Mouse (Mus musculus): ENCODE measurements around the gene Gm9887. TPM values are rescaled to one million over a fixed set of nuclear protein-coding genes. Genes with fewer than 3 reads are reported as not detected.

Gene Gm9887
- total RNA-seq, 2 experiments from 2014 or later, result 0.81 TPM; not detected in 1

GRCm38 (mm10) chr12:69360997-69361899 lies 11.0 kb downstream of the Gm9887 start:
- DNase-seq (ENCODE audit: low spot score in 2 of 2), result peak; percentile 98 to 100

DNA sequence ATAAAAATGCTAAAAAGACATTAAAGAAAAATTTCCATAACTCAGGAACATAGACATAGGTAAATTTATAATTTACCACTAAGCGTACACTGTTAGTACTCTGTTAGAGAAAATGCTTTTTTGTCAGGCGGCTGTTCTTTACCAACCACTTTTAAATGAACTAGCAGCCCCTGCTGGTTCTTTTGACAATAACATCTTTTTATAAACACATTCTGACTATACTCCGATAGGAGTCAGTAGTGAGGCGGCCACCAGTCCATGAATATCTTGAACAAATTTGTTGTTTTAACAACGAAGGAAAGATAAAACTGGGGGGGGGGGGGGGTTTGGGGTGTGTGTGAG lies 11.6 kb downstream of the Gm9887 start:
- DNase-seq (ENCODE audit: low spot score in 2 of 2), result peak in 1 of 2 experiments; percentile 36

DNA sequence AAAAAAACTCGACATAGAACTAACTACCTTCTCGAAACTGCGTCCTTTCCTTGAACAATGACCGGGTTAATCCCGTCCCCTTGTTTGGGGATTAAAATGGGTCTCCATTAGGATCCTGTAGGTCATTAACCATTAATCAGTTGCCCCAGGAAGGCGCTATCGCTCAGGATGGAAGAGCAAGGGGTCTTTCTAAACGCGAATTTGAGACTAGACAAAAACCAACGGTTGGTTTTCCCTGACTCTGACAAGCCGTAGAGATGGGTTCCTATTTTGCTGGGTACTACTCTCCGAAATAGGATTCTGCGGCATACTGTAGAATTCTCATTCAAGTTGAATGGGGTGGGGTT lies 15.0 kb downstream of the Gm9887 start:
- DNase-seq (ENCODE audit: low spot score in 2 of 2), result no peak

GRCm38 (mm10) chr12:69356546-69357299 lies 15.5 kb downstream of the Gm9887 start, which contains the start of gene Nemf:
TSS of gene Nemf (minus strand) at chr12:69357165.
- DNase-seq (ENCODE audit: low spot score in 2 of 2), result peak; percentile 64 to 81

GRCm38 (mm10) chr12:69351685-69352084 lies 20.6 kb downstream of the Gm9887 start:
- DNase-seq (ENCODE audit: low spot score in 2 of 2), result no peak

GRCm38 (mm10) chr12:69349928-69350327 lies 22.3 kb downstream of the Gm9887 start:
- no peak for DNase-seq (ENCODE audit: low spot score in 2 of 2)

DNA sequence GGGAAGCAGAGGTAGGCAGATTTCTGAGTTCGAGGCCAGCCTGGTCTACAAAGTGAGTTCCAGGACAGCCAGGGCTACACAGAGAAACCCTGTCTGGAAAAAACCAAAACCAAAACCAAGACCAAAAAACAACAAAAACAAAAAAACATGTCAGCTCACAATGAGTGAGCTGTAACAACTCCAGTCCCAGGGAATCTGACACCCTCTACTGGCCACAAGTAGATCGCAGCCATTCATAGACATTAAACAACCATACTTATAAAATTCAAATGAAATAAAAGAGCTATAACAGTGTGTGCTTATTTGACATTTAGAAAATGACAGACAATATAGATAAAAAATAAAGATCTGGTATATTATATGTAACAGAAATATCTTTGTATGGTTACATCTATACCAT lies 38.7 kb downstream of the Gm9887 start:
- DNase-seq (ENCODE audit: low spot score in 2 of 2), result no peak

DNA sequence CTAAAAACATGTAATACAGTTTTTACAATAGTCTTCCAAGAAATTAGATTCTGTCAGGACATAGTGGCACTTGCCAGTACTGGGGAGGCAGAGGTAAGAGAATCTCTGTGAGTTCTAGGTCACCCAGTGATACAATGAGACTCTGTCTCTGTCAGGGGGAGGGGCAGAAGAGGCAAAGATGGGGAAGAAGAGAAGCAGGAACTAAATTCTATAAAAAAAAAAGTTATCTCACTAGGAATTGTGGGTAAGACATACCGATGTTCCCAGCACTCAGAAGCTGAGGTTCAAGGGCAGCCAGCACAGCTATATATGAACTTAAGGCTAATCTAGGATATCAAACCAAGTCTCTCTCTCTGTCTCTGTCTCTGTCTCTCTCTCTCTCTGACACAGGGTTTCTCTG lies 40.1 kb downstream of the Gm9887 start:
- no peak for DNase-seq (ENCODE audit: low spot score in 2 of 2)

- DNase-seq (ENCODE audit: low spot score in 2 of 2), result no peak
Measured at GRCm38 (mm10) chr12:69331187-69331586, 41.1 kb downstream of the Gm9887 start.

Small RNAs within 50 kb of the gene (microRNA-seq; reads per million reads assigned to microRNA genes)
- gene Gm47299, result not detected
- not detected for gene Gm47305

Other genes starting within 250 kb of the Gm9887 start
- 1,000 to 10,000 TPM; 1,550 to 1,635 TPM for gene Rps29, start 213.3 kb downstream of the Gm9887 start, total RNA-seq (2021)
- gene Lrr1, start 203.6 kb downstream of the Gm9887 start, total RNA-seq (2021), result 1 to 10 TPM; 1.5 to 3.8 TPM
- 100 to 1,000 TPM; 310 to 322 TPM for gene Rpl36al, start 188.4 kb downstream of the Gm9887 start, total RNA-seq (2021)
- 10 to 100 TPM; 34.3 to 35.4 TPM for gene Mgat2, start 188.3 kb downstream of the Gm9887 start, total RNA-seq (2021)
- 1 to 10 TPM; 5.2 to 6.2 TPM for gene Gm49383, start 175.4 kb downstream of the Gm9887 start, total RNA-seq (2021)
- 1 to 10 TPM; 1.4 to 1.7 TPM for gene Dnaaf2, start 174.0 kb downstream of the Gm9887 start, total RNA-seq (2021)
- 1 to 10 TPM; 5.3 to 6.2 TPM for gene Gm49384, start 168.2 kb downstream of the Gm9887 start, total RNA-seq (2021)
- gene Pole2, start 144.3 kb downstream of the Gm9887 start, total RNA-seq (2021), result 1 to 10 TPM; 6.1 to 6.9 TPM
- 1 to 10 TPM; 7.1 to 8.7 TPM for gene Klhdc1, start 131.3 kb downstream of the Gm9887 start, total RNA-seq (2021)
- gene Klhdc2, start 75.8 kb downstream of the Gm9887 start, total RNA-seq (2021), result 10 to 100 TPM; 72.3 to 74.8 TPM
- gene Nemf, start 15.3 kb downstream of the Gm9887 start, total RNA-seq (2021), result 10 to 100 TPM; 30.0 to 33.5 TPM
- 10 to 100 TPM; 72.6 to 77.6 TPM for gene Arf6, start 308 bp downstream of the Gm9887 start, total RNA-seq (2021)
- gene Vcpkmt, start 210.6 kb upstream of the Gm9887 start, total RNA-seq (2021), result 1 to 10 TPM; 4.9 to 7.2 TPM